25 mouse cellular contexts compared by ENCODE assay signal in genomic region chr11:35775606-35776005, GRCm38 (mm10). TPM values are rescaled to one million over a fixed set of nuclear protein-coding genes. Genes with fewer than 3 reads are reported as not detected.
"Had no signal": no experiment of that assay in that cellular context is flagged by ENCODE, and none has a peak within 500 bp of the region (broad histone marks: within the 10 kb centered on the region; RNA-seq: fewer than 3 reads in every experiment).

No protein-coding gene starts in this region.

- H3K9ac ChIP-seq: heart, embryonic 12.5 days; hindbrain, embryonic 13.5 days; hindbrain, embryonic 15.5 days; limb, embryonic 12.5 days; liver, embryonic 13.5 days; liver, embryonic 15.5 days; liver, postnatal 0 days had no signal

- H3K27ac ChIP-seq: heart, embryonic 10.5 days; hindbrain, embryonic 13.5 days; hindbrain, embryonic 15.5 days; hindbrain, postnatal 0 days; kidney, postnatal 0 days; limb, embryonic 12.5 days; liver, embryonic 13.5 days; liver, embryonic 15.5 days had no signal

- ATAC-seq: hindbrain, postnatal 0 days; intestine, embryonic 16.5 days; liver, postnatal 0 days had no signal

- H3K4me3 ChIP-seq: heart, embryonic 10.5 days; heart, embryonic 12.5 days; hindbrain, embryonic 13.5 days; hindbrain, embryonic 15.5 days; limb, embryonic 12.5 days; liver, embryonic 13.5 days; liver, embryonic 15.5 days had no signal

- H3K9me3 ChIP-seq: heart, embryonic 10.5 days; hindbrain, embryonic 13.5 days; hindbrain, embryonic 15.5 days; limb, embryonic 12.5 days; liver, embryonic 13.5 days; liver, embryonic 15.5 days had no signal

- H3K27me3 ChIP-seq: heart, embryonic 12.5 days; hindbrain, embryonic 13.5 days; hindbrain, embryonic 15.5 days; limb, embryonic 12.5 days; liver, embryonic 13.5 days; liver, embryonic 15.5 days had no signal

- DNase-seq: gastrocnemius, postnatal 14 days; gastrocnemius, postnatal 36 days; heart, adult 18-20 months; heart, postnatal 14 days; heart, postnatal 36 days; kidney, adult 11 months; kidney, postnatal 25 days; layer of hippocampus, adult 9-11 months; layer of hippocampus, postnatal 36 days; left cerebral cortex, postnatal 4 days; liver; liver, embryonic 13.5 days; liver, postnatal 0 days had no signal

- H3K4me2 ChIP-seq: heart, embryonic 12.5 days; hindbrain, embryonic 13.5 days; hindbrain, embryonic 15.5 days; limb, embryonic 12.5 days; liver, embryonic 11.5 days; liver, embryonic 13.5 days; liver, embryonic 15.5 days had no signal

RNA-seq across cellular contexts. Expression of gene Fbll1, which starts 23.1 kb away (rescaled TPM):
- polyA plus RNA-seq: gonadal fat pad, adult 2 months; heart, embryonic 10.5 days; heart, embryonic 12.5 days; heart, embryonic 16.5 days; kidney, postnatal 0 days; limb, embryonic 12.5 days; liver, embryonic 11.5 days; liver, embryonic 13.5 days; liver, embryonic 15.5 days; liver, postnatal 0 days had no signal
